Mouse (Mus musculus) liver, embryonic 11.5 days (tissue): ENCODE measurements around the gene Olfr1031. TPM values are rescaled to one million over a fixed set of nuclear protein-coding genes. Genes with fewer than 3 reads are reported as not detected.
A peak's percentile ranks its signal among the peaks of the same experiment; 100 is the strongest.
"Not testable (repeated sequence)": the region's sequence is repeated elsewhere in the genome, so short reads cannot be mapped to it uniquely, and the experiment has no call there.

Experiments used
- ATAC-seq: fragments of 200-750 bp; cut with Nextera tagmentation; replicated peaks from 2 replicates; pipeline ENCODE4 v1.8.0; 2017; ENCODE audit warnings: moderate number of reproducible peaks, mild to moderate bottlenecking, moderate TSS enrichment, moderate library complexity; ENCODE audit not compliant: low FRiP score
- DNase-seq: peaks from one replicate; pipeline ENCODE4 v3.0.0-alpha.2; 2017; ENCODE audit warnings: low spot score
- H3K27ac ChIP-seq: fragments of 300-500 bp; sonication (generic); 2 replicates; pipeline ENCODE4 v1.5.1; 2014; ENCODE audit warnings: mild to moderate bottlenecking, low read depth, low read length, control low read depth
- H3K27me3 ChIP-seq: fragments of 300-500 bp; sonication (generic); replicated peaks from 2 replicates; pipeline ENCODE4 v1.6.1; 2014; ENCODE audit warnings: low read length, mixed read lengths; ENCODE audit not compliant: control insufficient read depth, insufficient read depth
- H3K36me3 ChIP-seq: fragments of 300-500 bp; sonication (generic); 2 replicates; pipeline ENCODE4 v1.6.1; 2014; ENCODE audit warnings: mild to moderate bottlenecking, low read length, moderate library complexity, mixed read lengths; ENCODE audit not compliant: control insufficient read depth, insufficient read depth
- H3K4me1 ChIP-seq: fragments of 300-500 bp; sonication (generic); replicated peaks from 2 replicates; pipeline ENCODE4 v1.6.1; 2014; ENCODE audit warnings: low read length, mixed read lengths; ENCODE audit not compliant: control insufficient read depth, insufficient read depth
- H3K4me2 ChIP-seq: fragments of 300-500 bp; sonication (generic); 2 replicates; pipeline ENCODE4 v1.6.1; 2014; ENCODE audit warnings: mild to moderate bottlenecking, control low read depth, moderate library complexity
- H3K4me3 ChIP-seq: fragments of 300-500 bp; sonication (generic); 2 replicates; pipeline ENCODE4 v1.5.1; 2014; ENCODE audit warnings: low read depth, low read length, control low read depth
- H3K9ac ChIP-seq: fragments of 300-500 bp; sonication (generic); 2 replicates; pipeline ENCODE4 v1.6.1; 2014; ENCODE audit warnings: low read depth, low read length, control low read depth
- H3K9me3 ChIP-seq: fragments of 300-500 bp; sonication (generic); 2 replicates; pipeline ENCODE4 v1.6.1; 2016; ENCODE audit warnings: low read length, inconsistent platforms, mixed read lengths; ENCODE audit not compliant: control insufficient read depth
- WGBS: fragments of 180-500 bp; shearing (Covaris S2); extraction: QIAGEN DNeasy Blood & Tissue Kit; methylation state at CpG from one replicate; pipeline ENCODE4 v1.1.7; 2014; 5-methylcytosine and 5-hydroxymethylcytosine counted together
- polyA plus RNA-seq: library from polyadenylated mRNA; unstranded; fragments of >200 nt; fragmentation: Nextera tagmentation; extraction: Ambion mirVana; gene quantifications from 2 replicates; pipeline ENCODE4 v1.2.1, GENCODE M21; 2014

The Olfr1031 gene
- polyA plus RNA-seq = not detected in 2 replicates

GRCm38 (mm10) chr2:85990004-85990403 is at the start of gene Olfr1031:
Gene Olfr1031 (plus strand): TSS chr2:85990304.
- WGBS = 52% methylated on average over 3 of the region's 3 CpGs
- H3K27ac ChIP-seq = no peak within 1 kb of the TSS
- H3K4me1 ChIP-seq = no peaks in the 10 kb centered on the region
- no peak within 1 kb of the TSS for H3K9ac ChIP-seq
- H3K4me3 ChIP-seq = no peak within 1 kb of the TSS
- no peak within 1 kb of the TSS for H3K4me2 ChIP-seq
- H3K27me3 ChIP-seq = no peaks in the 10 kb centered on the region
- H3K36me3 ChIP-seq = no peaks in the 10 kb centered on the region
- DNase-seq (no peak), ATAC-seq (no peak)
- no peaks in the 10 kb centered on the region for H3K9me3 ChIP-seq

GRCm38 (mm10) chr2:85950137-85950536 is 40.0 kb upstream of the Olfr1031 start, which contains the start of gene Olfr1028:
Gene Olfr1028 (plus strand): TSS chr2:85950437.
- Histone ChIP-seq H3K4me1 (no peaks in the 10 kb centered on the region), H3K4me3 (no peak within 1 kb of the TSS), H3K27me3 (no peaks in the 10 kb centered on the region), H3K4me2 (no peak within 1 kb of the TSS), H3K36me3 (no peaks in the 10 kb centered on the region), H3K27ac (no peak within 1 kb of the TSS), H3K9me3 (no peaks in the 10 kb centered on the region), H3K9ac (no peak within 1 kb of the TSS)
- 65% methylated on average over 1 of the region's 1 CpGs for WGBS
- no peak for ATAC-seq
- no peak for DNase-seq

DNA sequence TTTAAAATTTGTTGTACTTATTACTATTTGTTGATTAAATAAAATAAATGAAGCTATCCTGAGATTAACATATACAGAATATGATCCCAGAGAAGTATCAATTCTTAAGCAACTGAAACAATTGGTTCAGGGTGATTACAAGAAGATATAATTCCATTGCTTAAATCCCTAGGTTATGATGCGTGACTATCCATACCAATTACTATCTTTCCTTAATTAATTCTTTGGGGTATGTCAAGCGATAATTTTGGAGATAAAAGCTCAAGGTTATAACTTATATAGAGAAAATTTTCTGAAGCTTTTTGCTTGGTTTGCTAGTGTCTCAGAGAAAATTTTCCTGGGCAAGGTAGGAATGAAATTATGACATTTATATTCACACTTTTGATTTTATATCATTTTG is 16.5 kb upstream of the Olfr1031 start, which contains the start of gene Olfr1029:
Olfr1029 (plus strand) TSS at position 301 of the 400 bp plus-strand sequence.
- WGBS = 91% methylated on average over 2 of the region's 2 CpGs
- no peak for ATAC-seq
- H3K4me3 ChIP-seq = no peak within 1 kb of the TSS
- H3K9ac ChIP-seq = no peak within 1 kb of the TSS
- H3K36me3 ChIP-seq = no peaks in the 10 kb centered on the region
- no peaks in the 10 kb centered on the region for H3K9me3 ChIP-seq
- no peaks in the 10 kb centered on the region for H3K4me1 ChIP-seq
- H3K27me3 ChIP-seq = no peaks in the 10 kb centered on the region
- DNase-seq = no peak
- no peak within 1 kb of the TSS for H3K27ac ChIP-seq
- H3K4me2 ChIP-seq = no peak within 1 kb of the TSS

DNA sequence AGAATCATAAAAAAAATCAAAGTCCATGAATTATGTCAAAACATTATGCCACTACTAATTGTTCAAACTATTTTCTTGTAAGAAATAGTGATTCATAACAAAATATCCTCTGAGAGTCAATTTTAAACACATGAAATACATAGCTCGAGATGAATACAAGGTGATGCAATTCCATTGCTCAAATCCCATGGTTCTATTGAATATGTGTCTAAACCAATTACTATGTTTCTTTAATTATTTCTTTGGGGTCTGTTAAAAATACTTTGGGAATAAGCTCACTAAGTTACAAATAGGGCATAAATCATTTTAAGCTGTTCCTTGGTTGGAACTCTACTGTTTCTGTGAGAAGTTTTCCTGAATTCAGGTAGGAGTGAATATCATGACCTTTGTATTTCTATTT is 11.1 kb upstream of the Olfr1031 start, which contains the start of gene Olfr1030:
Olfr1030 (plus strand) TSS at position 301 of the 400 bp plus-strand sequence.
- DNase-seq (no peak), ATAC-seq (no peak)
- Histone ChIP-seq H3K9me3 (no peaks in the 10 kb centered on the region), H3K9ac (no peak within 1 kb of the TSS), H3K27me3 (no peaks in the 10 kb centered on the region), H3K36me3 (no peaks in the 10 kb centered on the region), H3K4me2 (no peak within 1 kb of the TSS), H3K4me1 (no peaks in the 10 kb centered on the region), H3K27ac (no peak within 1 kb of the TSS), H3K4me3 (no peak within 1 kb of the TSS)
- 71% methylated on average over 1 of the region's 1 CpGs for WGBS

GRCm38 (mm10) chr2:86005240-86005639 is 15.1 kb downstream of the Olfr1031 start, which contains the start of gene Olfr1032:
Gene Olfr1032 (plus strand): TSS chr2:86005540.
- Histone ChIP-seq H3K4me1 (no peaks in the 10 kb centered on the region), H3K27ac (no peak within 1 kb of the TSS), H3K4me2 (no peak within 1 kb of the TSS), H3K4me3 (no peak within 1 kb of the TSS), H3K9ac (no peak within 1 kb of the TSS), H3K27me3 (no peaks in the 10 kb centered on the region), H3K36me3 (no peaks in the 10 kb centered on the region), H3K9me3 (no peaks in the 10 kb centered on the region)
- ATAC-seq = no peak
- no peak for DNase-seq
- 78% methylated on average over 7 of the region's 7 CpGs for WGBS

DNA sequence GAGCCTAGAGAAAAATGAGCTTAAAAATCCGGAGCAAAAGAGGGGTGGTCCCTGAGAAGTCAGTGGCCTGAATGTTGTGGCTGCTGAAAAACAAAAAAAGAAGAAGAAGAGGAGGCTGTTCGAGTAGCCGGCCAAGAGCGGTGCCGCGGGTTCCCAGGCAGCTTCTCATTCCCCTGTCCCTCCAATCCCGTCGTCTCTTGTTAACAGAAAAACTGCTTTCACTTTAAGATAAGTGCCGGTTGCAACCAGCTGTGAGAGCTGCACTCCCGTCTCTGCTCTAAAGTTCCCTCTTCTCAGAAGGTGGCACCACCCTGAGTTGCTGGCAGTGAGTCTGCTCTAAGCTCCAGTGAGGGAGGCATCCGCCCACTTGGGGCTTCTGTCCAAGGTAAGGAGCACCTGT is 30.3 kb downstream of the Olfr1031 start, which contains the start of gene Olfr1033:
Olfr1033 (plus strand) TSS at position 228 of the 400 bp plus-strand sequence.
- not testable (repeated sequence) for H3K9me3 ChIP-seq, ATAC-seq, DNase-seq, H3K27me3 ChIP-seq, H3K4me1 ChIP-seq, H3K9ac ChIP-seq, H3K36me3 ChIP-seq, H3K27ac ChIP-seq
- Histone ChIP-seq H3K4me2 (peak within 1 kb of the TSS; percentile 48), H3K4me3 (peak within 1 kb of the TSS; percentile 23; the same call in 1 of the 2 replicates)
- WGBS = 2% methylated on average over 10 of the region's 11 CpGs

- not testable (repeated sequence) for H3K9ac ChIP-seq, H3K4me2 ChIP-seq, H3K9me3 ChIP-seq, H3K36me3 ChIP-seq, H3K27ac ChIP-seq, ATAC-seq, DNase-seq, H3K27me3 ChIP-seq, H3K4me3 ChIP-seq, H3K4me1 ChIP-seq
- 50% methylated on average over 3 of the region's 9 CpGs for WGBS
These were observed 31.4 kb downstream of the Olfr1031 start for GRCm38 (mm10) chr2:86021518-86021917.

Other genes with a start within 250 kb of the Olfr1031 start
- not detected in 2 replicates for gene Olfr1012, start 227.5 kb upstream of the Olfr1031 start, polyA plus RNA-seq
- not detected in 2 replicates for gene Olfr1013, start 223.2 kb upstream of the Olfr1031 start, polyA plus RNA-seq
- gene Olfr1014, start 217.6 kb upstream of the Olfr1031 start, polyA plus RNA-seq = not detected in 2 replicates
- gene Olfr1015, start 208.3 kb upstream of the Olfr1031 start, polyA plus RNA-seq = not detected in 2 replicates
- not detected in 2 replicates for gene Olfr1016, start 187.8 kb upstream of the Olfr1031 start, polyA plus RNA-seq
- gene Olfr1018, start 171.8 kb upstream of the Olfr1031 start, polyA plus RNA-seq = not detected in 2 replicates
- not detected in 2 replicates for gene Olfr1019, start 144.8 kb upstream of the Olfr1031 start, polyA plus RNA-seq
- gene Olfr1020, start 143.3 kb upstream of the Olfr1031 start, polyA plus RNA-seq = not detected in 2 replicates
- gene Olfr1022, start 121.7 kb upstream of the Olfr1031 start, polyA plus RNA-seq = not detected in 2 replicates
- gene Olfr1023, start 104.7 kb upstream of the Olfr1031 start, polyA plus RNA-seq = not detected in 2 replicates
- not detected in 2 replicates for gene Olfr1024, start 85.3 kb upstream of the Olfr1031 start, polyA plus RNA-seq
- not detected in 2 replicates for gene Olfr1025-ps1, start 75.1 kb upstream of the Olfr1031 start, polyA plus RNA-seq
- not detected in 2 replicates for gene Olfr1026, start 68.7 kb upstream of the Olfr1031 start, polyA plus RNA-seq
- gene Olfr1028, start 39.9 kb upstream of the Olfr1031 start, polyA plus RNA-seq = not detected in 2 replicates
- not detected in 2 replicates for gene Olfr1029, start 16.4 kb upstream of the Olfr1031 start, polyA plus RNA-seq
- gene Olfr1030, start 11.0 kb upstream of the Olfr1031 start, polyA plus RNA-seq = not detected in 2 replicates
- gene Olfr1032, start 15.2 kb downstream of the Olfr1031 start, polyA plus RNA-seq = not detected in 2 replicates
- 0.60 and 0.88 TPM in 2 replicates for gene Olfr1033, start 30.3 kb downstream of the Olfr1031 start, polyA plus RNA-seq
- gene Olfr1034, start 55.6 kb downstream of the Olfr1031 start, polyA plus RNA-seq = not detected in 2 replicates
- not detected in 2 replicates for gene Olfr1036, start 83.7 kb downstream of the Olfr1031 start, polyA plus RNA-seq
- not detected in 2 replicates for gene Olfr1037, start 97.1 kb downstream of the Olfr1031 start, polyA plus RNA-seq
- gene Olfr1039, start 145.6 kb downstream of the Olfr1031 start, polyA plus RNA-seq = not detected in 2 replicates
- gene Olfr1040, start 156.4 kb downstream of the Olfr1031 start, polyA plus RNA-seq = not detected in 2 replicates
- gene Olfr1042, start 171.5 kb downstream of the Olfr1031 start, polyA plus RNA-seq = not detected in 2 replicates
- not detected in 2 replicates for gene Olfr1043, start 177.2 kb downstream of the Olfr1031 start, polyA plus RNA-seq
- gene Olfr1044, start 187.5 kb downstream of the Olfr1031 start, polyA plus RNA-seq = not detected in 2 replicates
- gene Olfr52, start 195.4 kb downstream of the Olfr1031 start, polyA plus RNA-seq = not detected in 2 replicates
- gene Olfr1045, start 212.7 kb downstream of the Olfr1031 start, polyA plus RNA-seq = not detected in 2 replicates
- gene Olfr1046, start 229.0 kb downstream of the Olfr1031 start, polyA plus RNA-seq = not detected in 2 replicates
- gene Olfr1047, start 241.1 kb downstream of the Olfr1031 start, polyA plus RNA-seq = not detected in 2 replicates
- not detected in 2 replicates for gene Olfr1048, start 250.0 kb downstream of the Olfr1031 start, polyA plus RNA-seq